Mouse (Mus musculus): Measurements from ENCODE around the gene Eya4.

GRCm38 (mm10) chr10:23322275-23322674, 28.3 kb downstream of the Eya4 start:
- TF ChIP-seq CTCF (IDR thresholded peaks at IDR 0.05; ENCODE audit: borderline replicate concordance, extremely low read depth, insufficient read depth, insufficient read length) (no peak), POLR2A (IDR thresholded peaks at IDR 0.05; ENCODE audit: borderline replicate concordance, extremely low read depth, insufficient read depth, insufficient read length, poor library complexity, severe bottlenecking) (no peak)

Data from brain, embryonic 14.5 days (tissue).